Mouse (Mus musculus) hindbrain, embryonic 16.5 days (tissue): ENCODE results near the gene Sipa1l1. TPM values are rescaled to one million over a fixed set of nuclear protein-coding genes. Genes with fewer than 3 reads are reported as not detected.

ENCODE experiments used
- ATAC-seq: fragments of 200-750 bp; cut with Nextera tagmentation; 2 replicates; pipeline ENCODE4 v1.8.0; 2017; ENCODE audit warnings: moderate TSS enrichment, moderate library complexity
- H3K27ac ChIP-seq: fragments of 300-500 bp; sonication (generic); 2 replicates; pipeline ENCODE4 v1.5.1; 2014; ENCODE audit warnings: low read depth, mild to moderate bottlenecking, control low read depth, low read length, moderate library complexity
- H3K27me3 ChIP-seq: fragments of 300-500 bp; sonication (generic); replicated peaks from 2 replicates; pipeline ENCODE4 v1.6.1; 2014; ENCODE audit warnings: low read length; ENCODE audit not compliant: control insufficient read depth, insufficient read depth
- H3K36me3 ChIP-seq: fragments of 300-500 bp; sonication (generic); 2 replicates; pipeline ENCODE4 v1.6.1; 2014; ENCODE audit warnings: mild to moderate bottlenecking, low read length, moderate library complexity, mixed read lengths; ENCODE audit not compliant: control insufficient read depth, insufficient read depth
- H3K4me1 ChIP-seq: fragments of 300-500 bp; sonication (generic); 2 replicates; pipeline ENCODE4 v1.6.1; 2014; ENCODE audit warnings: low read depth, low read length; ENCODE audit not compliant: control insufficient read depth, insufficient read depth
- H3K4me2 ChIP-seq: fragments of 300-500 bp; sonication (generic); 2 replicates; pipeline ENCODE4 v1.6.1; 2014; ENCODE audit warnings: mild to moderate bottlenecking, low read length, control low read depth, moderate library complexity
- H3K4me3 ChIP-seq: fragments of 300-500 bp; sonication (generic); 2 replicates; pipeline ENCODE4 v1.5.1; 2014; ENCODE audit warnings: mild to moderate bottlenecking, low read length, control low read depth, moderate library complexity
- H3K9ac ChIP-seq: fragments of 300-500 bp; sonication (generic); 2 replicates; pipeline ENCODE4 v1.6.1; 2014; ENCODE audit warnings: low read depth, mild to moderate bottlenecking, control low read depth, low read length, moderate library complexity
- H3K9me3 ChIP-seq: fragments of 300-500 bp; sonication (generic); 2 replicates; pipeline ENCODE4 v1.6.1; 2014; ENCODE audit warnings: mild to moderate bottlenecking, low read length, moderate library complexity; ENCODE audit not compliant: control insufficient read depth
- WGBS: fragments of 180-500 bp; shearing (Covaris S2); extraction: QIAGEN DNeasy Blood & Tissue Kit; methylation state at CpG from one replicate; pipeline ENCODE4 v1.1.7; 2014; 5-methylcytosine and 5-hydroxymethylcytosine counted together
- polyA plus RNA-seq: library from polyadenylated mRNA; unstranded; fragments of >200 nt; fragmentation: Nextera tagmentation; extraction: Ambion mirVana; gene quantifications from 2 replicates; pipeline ENCODE4 v1.2.1, GENCODE M21; 2015

The Sipa1l1 gene
- polyA plus RNA-seq, 1 experiment from 2014 or later: 11.2 TPM

DNA sequence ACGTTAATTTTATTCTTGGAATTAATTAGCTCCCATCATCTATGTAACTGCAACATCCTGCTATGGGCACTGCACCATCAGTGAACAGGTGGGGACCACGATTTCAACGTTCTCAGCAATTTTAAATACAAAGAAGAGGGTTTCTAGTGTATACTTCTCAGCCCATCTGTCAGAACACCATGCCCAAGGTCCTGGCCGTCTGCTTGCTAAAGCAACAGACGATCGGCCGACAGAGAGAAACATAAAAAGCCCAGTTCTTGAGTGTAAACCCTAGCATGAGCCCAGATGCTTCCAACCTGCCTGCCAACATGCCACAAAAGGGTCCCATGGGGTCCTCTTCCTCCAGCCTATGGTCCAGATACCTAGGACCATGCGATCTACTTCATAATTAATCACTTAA is 288.9 kb downstream of the Sipa1l1 start:
- Histone ChIP-seq H3K4me1 (no peaks in the 10 kb centered on the region), H3K36me3 (no peaks in the 10 kb centered on the region), H3K27ac (no peak overlapping the region), H3K4me3 (no peak overlapping the region), H3K27me3 (no peaks in the 10 kb centered on the region), H3K9ac (no peak overlapping the region), H3K9me3 (no peaks in the 10 kb centered on the region), H3K4me2 (no peak overlapping the region)
- 74% methylated on average over 8 of the region's 8 CpGs for WGBS
- ATAC-seq: no peak

DNA sequence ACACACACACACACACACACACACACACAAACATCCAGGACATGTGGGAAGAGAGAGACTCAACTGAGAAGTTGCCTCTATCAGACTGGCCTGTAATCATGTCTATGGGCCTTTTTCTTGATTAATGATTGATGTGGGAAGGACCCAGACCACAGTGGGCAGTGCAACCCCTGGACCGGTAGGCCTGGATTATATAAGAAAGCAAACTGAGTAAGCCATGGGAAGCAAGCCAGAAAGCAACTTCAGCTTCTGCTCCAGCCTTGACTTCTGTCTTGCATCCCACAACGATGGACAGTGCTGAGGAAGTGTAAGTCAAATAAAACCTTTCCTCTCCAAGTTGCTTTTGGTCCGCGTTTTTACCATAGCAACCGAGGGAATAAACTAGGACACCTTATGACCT is 298.1 kb downstream of the Sipa1l1 start:
- ATAC-seq: no peak
- no peak overlapping the region for H3K4me2 ChIP-seq
- H3K4me1 ChIP-seq: peaks cover 3% of the 10 kb centered on the region; the same call in 1 of the 2 replicates
- H3K27me3 ChIP-seq: 0 out of 2 replicates have a peak, but pooled peaks cover 2% of the 10 kb centered on the region
- H3K4me3 ChIP-seq: no peak overlapping the region
- H3K9me3 ChIP-seq: no peaks in the 10 kb centered on the region
- WGBS: 82% methylated on average over 5 of the region's 5 CpGs
- no peak overlapping the region for H3K9ac ChIP-seq
- no peaks in the 10 kb centered on the region for H3K36me3 ChIP-seq
- no peak overlapping the region for H3K27ac ChIP-seq

DNA sequence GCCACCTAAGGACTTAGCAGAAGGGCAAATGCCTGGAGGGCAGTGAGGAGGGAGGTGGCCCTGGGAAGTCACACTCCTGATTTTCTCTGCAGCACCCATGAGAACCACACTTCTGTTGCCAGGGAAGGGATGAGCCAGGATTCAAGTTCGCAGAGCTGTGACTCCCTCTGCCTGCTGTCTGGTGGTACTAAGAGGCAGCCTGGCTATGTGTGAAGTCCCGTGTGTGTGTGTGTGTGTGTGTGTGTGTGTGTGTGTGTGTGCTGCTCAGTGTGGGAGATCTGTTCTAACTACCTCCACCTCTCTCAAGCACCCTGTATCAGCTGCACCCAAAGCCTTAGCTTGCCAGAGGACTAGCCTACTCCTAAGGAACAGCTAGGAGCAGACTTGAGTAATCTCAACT is 298.5 kb downstream of the Sipa1l1 start:
- no peak overlapping the region for H3K27ac ChIP-seq
- no peak overlapping the region for H3K9ac ChIP-seq
- H3K9me3 ChIP-seq: no peaks in the 10 kb centered on the region
- H3K4me1 ChIP-seq: peaks cover 3% of the 10 kb centered on the region; the same call in 1 of the 2 replicates
- 63% methylated on average over 2 of the region's 2 CpGs for whole genome bisulfite sequencing
- no peak overlapping the region for H3K4me2 ChIP-seq
- no peaks in the 10 kb centered on the region for H3K36me3 ChIP-seq
- no peak for ATAC-seq
- H3K4me3 ChIP-seq: no peak overlapping the region
- 0 out of 2 replicates have a peak, but pooled peaks cover 2% of the 10 kb centered on the region for H3K27me3 ChIP-seq

DNA sequence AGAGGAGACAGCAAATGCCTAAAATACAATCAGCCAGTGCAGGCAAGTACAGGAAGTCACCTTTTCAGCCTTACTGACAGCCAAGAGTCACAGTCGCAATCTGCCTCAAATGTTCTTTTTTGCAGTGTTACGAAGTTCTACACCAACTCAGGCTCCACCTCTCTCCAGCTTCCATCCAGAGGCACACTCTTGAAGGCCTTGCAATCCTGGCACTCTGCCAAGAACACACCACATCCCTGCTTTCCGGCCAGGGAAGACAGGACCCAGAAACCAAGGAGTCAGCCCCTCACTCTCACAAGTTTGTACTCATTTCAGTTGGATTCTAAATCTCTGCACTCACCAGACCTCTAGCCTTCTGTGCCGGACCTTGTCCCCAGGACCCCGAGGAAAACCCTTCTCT is 299.3 kb downstream of the Sipa1l1 start:
- H3K27me3 ChIP-seq: 0 out of 2 replicates have a peak, but pooled peaks cover 2% of the 10 kb centered on the region
- no peak for ATAC-seq
- no peak overlapping the region for H3K4me3 ChIP-seq
- H3K27ac ChIP-seq: no peak overlapping the region
- 69% methylated on average over 5 of the region's 5 CpGs for WGBS
- no peak overlapping the region for H3K4me2 ChIP-seq
- no peak overlapping the region for H3K9ac ChIP-seq
- H3K4me1 ChIP-seq: peaks cover 3% of the 10 kb centered on the region; the same call in 1 of the 2 replicates
- H3K36me3 ChIP-seq: no peaks in the 10 kb centered on the region
- H3K9me3 ChIP-seq: no peaks in the 10 kb centered on the region

DNA sequence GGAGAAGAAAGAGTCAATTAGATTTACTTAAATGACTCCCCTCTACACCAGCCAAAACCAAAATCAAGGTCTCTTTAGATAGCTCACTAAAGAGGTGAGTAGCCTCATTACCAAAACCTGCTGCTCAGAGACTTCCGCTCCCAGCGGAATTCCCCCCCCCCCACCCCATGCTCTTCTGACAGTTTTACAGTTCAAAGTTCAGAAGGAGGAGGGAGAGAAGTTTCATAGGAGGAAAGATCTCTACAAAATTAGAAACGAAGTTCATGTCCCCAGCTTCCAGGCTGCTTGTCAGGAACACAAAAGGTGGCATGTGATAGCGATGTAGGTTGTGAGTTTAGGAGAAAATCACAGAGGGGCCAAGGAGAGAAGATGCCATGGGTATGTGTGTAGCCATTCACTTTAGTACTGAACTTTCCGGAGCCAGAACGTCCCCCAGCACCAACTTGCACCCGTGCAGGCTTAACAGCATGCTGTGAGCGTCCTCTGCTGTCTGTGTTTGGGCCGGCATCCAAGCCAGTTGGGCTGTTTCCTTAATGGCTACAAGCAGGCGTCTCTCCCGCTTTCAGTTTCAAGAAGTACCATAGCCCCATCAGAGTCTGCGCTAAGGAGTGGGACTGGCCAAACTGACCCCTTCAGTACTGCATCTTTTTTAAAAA is 300.7 kb downstream of the Sipa1l1 start:
- Histone ChIP-seq H3K36me3 (no peaks in the 10 kb centered on the region), H3K27me3 (0 out of 2 replicates have a peak, but pooled peaks cover 2% of the 10 kb centered on the region), H3K9ac (peak overlapping the region; percentile 66), H3K9me3 (no peaks in the 10 kb centered on the region), H3K4me1 (peaks cover 3% of the 10 kb centered on the region; the same call in 1 of the 2 replicates), H3K4me2 (peak overlapping the region; percentile 95), H3K4me3 (peak overlapping the region; percentile 53), H3K27ac (peak overlapping the region; percentile 76)
- WGBS: 4% methylated on average over 12 of the region's 12 CpGs
- peak; percentile 91 for ATAC-seq

DNA sequence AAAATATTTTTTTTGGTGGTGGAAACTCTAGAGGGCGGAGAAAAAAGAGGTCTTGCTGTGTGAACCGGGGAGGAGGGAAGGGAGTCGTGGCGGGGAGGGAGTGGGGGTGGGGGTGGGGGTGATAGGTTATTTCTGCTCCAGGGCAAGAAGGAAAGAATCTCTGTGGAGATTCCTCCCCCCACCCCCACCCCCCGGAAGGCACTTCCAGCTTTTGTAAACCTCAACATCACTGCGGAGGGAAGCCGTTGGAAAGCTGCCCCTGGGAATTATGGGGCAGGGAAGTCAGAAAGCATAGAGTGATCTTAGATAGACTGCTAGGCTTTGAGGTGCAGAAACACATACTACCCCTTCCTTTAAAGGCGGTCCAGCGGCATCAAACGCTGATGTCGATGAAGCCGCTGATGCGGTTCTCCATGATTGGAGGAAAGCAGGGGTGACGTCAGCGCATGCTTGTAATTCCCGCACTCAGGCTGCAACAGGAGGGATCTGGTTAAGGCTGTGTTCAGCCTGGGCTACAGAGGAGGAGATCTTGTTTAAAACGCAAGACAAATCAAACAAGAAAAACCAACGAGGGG is 301.3 kb downstream of the Sipa1l1 start:
- Histone ChIP-seq H3K36me3 (no peaks in the 10 kb centered on the region), H3K27me3 (0 out of 2 replicates have a peak, but pooled peaks cover 2% of the 10 kb centered on the region), H3K9ac (peak overlapping the region; percentile 66), H3K4me2 (peak overlapping the region; percentile 95), H3K9me3 (no peaks in the 10 kb centered on the region), H3K4me3 (peak overlapping the region; percentile 53), H3K4me1 (peaks cover 3% of the 10 kb centered on the region; the same call in 1 of the 2 replicates), H3K27ac (peak overlapping the region; percentile 76)
- 2% methylated on average over 18 of the region's 18 CpGs for WGBS
- ATAC-seq: peak; percentile 94

DNA sequence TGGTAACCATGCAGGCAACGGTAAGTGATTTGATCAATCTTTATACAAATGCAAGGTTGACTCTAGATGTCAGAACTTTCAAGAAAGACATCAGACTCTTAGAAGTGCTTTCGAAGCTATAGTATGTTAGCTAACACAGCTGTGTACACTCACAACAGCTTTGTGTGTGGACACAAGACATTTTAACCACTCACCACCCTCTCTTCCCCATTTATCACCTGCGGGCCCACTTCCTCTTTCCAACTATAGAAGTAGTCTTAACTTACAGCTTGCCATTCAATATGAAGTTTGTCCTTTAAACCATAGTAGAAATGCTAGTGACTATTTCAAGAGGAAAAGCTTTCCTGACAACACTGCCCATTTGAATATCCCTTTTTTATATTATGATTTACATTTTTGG is 303.7 kb downstream of the Sipa1l1 start:
- Histone ChIP-seq H3K27me3 (0 out of 2 replicates have a peak, but pooled peaks cover 2% of the 10 kb centered on the region), H3K27ac (no peak overlapping the region), H3K9ac (no peak overlapping the region), H3K9me3 (no peaks in the 10 kb centered on the region), H3K4me2 (no peak overlapping the region), H3K4me1 (peaks cover 6% of the 10 kb centered on the region), H3K36me3 (no peaks in the 10 kb centered on the region), H3K4me3 (no peak overlapping the region)
- 86% methylated on average over 3 of the region's 3 CpGs for WGBS
- no peak for ATAC-seq

DNA sequence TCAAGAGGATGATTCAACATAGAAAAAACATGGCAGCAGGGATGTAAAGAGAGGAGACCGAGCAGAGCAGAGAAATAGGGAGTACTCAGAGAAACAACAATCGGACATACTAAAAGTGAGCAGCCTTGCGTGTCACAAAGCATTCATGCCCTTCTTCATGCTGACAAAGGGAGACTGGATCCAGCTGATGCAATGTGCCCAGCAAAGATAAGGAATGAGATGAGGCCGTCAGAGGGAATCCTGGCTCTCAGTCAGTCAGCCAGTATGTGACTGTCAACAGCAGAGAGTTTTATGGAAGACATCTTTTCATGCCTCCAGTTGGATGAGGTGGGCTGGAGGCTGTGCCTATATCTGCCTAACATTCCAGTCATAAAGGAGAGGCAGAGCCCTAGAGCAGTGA is 304.1 kb downstream of the Sipa1l1 start:
- no peak for ATAC-seq
- H3K4me2 ChIP-seq: no peak overlapping the region
- 66% methylated on average over 4 of the region's 4 CpGs for WGBS

DNA sequence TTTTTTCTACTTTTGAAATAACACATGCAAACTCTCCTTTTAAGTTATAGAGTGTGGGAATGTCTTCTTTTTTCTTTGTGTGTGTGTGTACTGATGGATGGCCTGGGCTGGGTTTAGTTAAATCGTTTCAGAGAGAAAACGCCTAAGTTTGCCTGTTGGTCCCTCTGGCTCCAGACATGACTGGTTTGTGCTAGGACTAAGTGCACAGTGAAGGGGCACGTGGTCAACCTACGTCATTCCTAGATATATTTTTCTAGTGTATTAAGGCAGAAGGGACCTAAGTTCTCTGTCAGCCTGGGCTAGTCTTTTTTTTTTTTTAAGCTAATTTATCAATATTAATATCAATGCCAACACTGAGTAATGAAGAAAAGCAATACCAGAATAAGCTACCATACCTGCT is 305.3 kb downstream of the Sipa1l1 start:
- peaks cover 13% of the 10 kb centered on the region for H3K4me1 ChIP-seq
- H3K9me3 ChIP-seq: no peaks in the 10 kb centered on the region
- H3K27ac ChIP-seq: no peak overlapping the region
- WGBS: 88% methylated on average over 4 of the region's 4 CpGs
- no peak overlapping the region for H3K4me3 ChIP-seq
- no peaks in the 10 kb centered on the region for H3K27me3 ChIP-seq
- no peak for ATAC-seq
- H3K9ac ChIP-seq: no peak overlapping the region
- no peaks in the 10 kb centered on the region for H3K36me3 ChIP-seq
- no peak overlapping the region for H3K4me2 ChIP-seq

More for the DNA sequence above, 304.1 kb downstream of the Sipa1l1 start:
- Histone ChIP-seq H3K27ac (no peak overlapping the region), H3K4me3 (no peak overlapping the region), H3K36me3 (no peaks in the 10 kb centered on the region), H3K4me1 (peaks cover 10% of the 10 kb centered on the region), H3K9me3 (no peaks in the 10 kb centered on the region), H3K9ac (no peak overlapping the region), H3K27me3 (0 out of 2 replicates have a peak, but pooled peaks cover 2% of the 10 kb centered on the region)
